Mouse (Mus musculus) heart, adult 8-10 months (tissue): ENCODE measurements at regions not wholly inside any gene's neighbourhood (a gene's known extent, or its start where the extent isn't known, plus 50 kb on each side); places are given as distances from the start of the nearest gene placed in this dataset.
A peak's percentile ranks its signal among the peaks of the same experiment; 100 is the strongest.

ENCODE experiments used
- DNase-seq: peaks from one replicate; pipeline ENCODE4 v3.0.0; 2022; ENCODE audit warnings: low spot score

DNA sequence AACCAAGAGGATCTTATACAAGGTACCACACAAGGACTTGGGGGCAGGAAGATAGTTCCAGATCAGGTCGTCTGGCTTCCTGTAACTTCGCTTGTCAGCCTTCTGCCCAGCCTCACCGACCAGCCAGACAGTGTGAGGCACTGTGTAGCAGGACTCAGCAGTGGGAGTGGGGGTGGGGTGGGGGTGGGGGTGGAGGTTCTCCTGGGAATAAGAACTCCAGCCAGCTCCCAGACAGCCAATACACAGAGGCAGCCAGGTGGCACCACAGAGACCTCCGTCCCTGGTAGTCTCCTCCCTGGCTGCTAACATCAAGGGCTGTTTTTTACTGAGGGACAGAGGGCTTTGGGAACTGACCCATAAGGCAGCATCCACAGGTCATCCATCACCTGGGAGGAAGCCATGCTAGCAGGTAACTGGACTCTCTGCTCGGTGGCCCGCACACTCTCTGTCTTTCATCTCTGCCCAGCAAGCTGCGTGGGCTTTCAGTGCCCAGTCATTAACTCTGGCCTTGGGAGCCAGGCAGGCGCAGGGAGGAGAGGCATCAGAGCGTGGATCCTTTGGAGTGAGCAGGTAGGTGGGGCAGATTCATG is 60.3 kb upstream of the Wnt4 start:
- no peak for DNase-seq

DNA sequence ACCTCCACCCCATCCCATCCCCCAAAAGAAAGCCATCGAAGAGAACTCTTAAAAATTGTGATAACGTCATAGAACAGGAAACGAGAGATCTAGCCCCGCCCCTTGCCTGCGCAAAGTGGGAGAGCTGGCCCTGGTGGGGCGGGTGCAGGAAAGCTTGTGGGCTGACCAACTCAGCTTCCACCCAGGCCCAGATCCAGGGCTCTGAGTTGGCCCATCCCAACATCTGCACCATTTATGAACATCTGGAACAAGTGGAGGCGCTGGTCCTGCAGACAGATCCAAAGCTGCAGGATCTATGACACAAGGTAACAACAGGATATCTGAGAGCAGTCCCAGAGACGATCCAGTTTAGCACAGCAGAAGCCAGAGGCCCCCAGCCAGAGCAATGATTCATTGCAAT is 62.7 kb upstream of the Wnt4 start:
- no peak for DNase-seq

DNA sequence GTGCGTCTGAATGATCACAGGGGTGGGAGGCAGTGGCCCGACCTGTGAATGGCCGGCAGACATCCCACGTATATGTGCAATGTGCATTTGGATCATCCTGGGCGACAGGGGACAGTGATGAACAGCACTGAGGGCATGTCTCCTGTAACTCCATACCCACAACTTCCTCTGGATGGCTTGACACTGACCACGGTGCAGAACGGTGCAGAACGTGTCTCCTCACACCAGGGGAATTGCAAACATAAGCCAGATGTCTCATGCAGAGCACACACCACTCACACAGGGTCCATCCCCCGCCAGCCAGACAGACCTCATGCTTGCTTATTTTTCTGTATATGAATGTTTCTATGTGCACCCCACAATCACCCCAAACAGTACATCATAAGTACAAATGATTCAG is 64.4 kb upstream of the Wnt4 start:
- DNase-seq = no peak

DNA sequence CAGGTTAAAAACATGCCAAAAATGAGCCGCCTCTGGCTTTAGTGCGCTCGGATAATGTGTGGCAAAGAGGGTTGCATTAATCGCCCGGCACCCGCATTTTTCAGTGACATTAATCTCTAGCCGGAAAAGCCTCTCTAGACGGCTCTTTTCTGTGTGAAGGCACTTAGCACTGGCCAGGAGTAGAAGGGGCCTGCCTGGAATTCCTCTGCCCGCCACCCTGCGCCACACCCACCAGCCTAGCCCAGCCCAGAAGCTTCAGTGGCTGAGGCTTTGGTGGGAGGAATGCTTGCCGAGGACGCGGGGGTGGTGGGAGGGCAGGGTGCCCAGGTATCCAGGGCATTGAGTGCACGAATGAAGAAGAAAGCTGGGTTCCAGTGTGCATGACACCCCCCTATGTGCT is 65.2 kb upstream of the Wnt4 start:
- no peak for DNase-seq

DNA sequence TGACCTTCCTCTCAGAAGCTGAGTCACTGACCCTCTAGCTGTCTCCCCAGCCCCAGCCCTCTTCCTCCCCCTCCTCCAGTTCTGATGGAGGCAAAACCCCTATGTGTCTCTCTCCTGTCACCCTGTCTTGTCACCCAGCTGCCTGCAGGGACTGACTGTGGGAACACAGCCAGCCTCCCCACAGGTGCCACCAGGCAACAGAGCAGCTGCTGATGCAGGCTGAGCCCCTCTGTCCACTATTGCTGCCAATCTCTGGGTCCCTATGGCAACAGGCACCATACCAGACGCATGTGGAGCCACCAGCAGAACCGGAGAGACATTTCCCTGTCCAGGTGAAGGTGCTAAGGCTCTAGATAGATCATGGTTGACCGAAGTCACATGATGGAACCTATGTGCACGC is 66.0 kb upstream of the Wnt4 start:
- DNase-seq = no peak

DNA sequence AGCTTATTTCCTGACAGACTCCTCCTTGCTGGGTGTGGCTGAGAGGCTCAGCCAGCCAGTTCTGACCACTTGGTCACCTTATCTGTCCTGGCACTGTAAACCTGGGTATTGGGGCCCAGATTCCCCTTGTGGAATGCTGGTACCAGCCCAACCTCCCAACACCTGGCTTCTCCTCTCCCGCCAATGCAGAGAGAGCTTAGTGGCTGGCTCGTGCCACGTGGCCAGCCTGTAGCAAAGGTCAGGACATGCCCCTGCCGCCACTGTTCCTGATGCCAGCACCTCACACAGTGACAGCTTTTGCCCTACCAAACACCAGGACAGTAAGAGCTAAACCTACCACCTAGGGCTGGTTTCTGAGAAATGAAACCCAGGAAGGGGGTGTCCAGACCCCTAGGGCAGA is 66.8 kb upstream of the Wnt4 start:
- no peak for DNase-seq

DNA sequence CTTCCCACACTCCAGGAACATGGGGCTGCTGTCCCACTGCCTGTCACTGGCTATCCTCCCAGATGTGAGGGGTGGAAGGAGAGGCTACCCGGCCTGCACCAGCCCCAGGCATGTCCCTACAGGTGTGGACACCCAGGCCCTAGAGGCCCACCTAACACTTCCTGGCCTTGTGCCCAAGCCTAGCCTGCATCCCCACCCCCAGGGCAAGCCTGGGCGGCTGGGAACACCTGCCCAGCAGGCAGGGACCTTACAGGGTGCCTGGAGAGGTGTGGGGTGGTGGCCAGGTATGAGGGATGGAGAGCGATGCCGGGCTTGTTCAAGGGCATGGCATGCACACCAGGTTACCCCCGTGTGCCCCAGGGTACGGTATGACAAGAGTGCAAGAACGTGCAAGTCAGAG is 76.3 kb upstream of the Wnt4 start:
- DNase-seq = no peak

DNA sequence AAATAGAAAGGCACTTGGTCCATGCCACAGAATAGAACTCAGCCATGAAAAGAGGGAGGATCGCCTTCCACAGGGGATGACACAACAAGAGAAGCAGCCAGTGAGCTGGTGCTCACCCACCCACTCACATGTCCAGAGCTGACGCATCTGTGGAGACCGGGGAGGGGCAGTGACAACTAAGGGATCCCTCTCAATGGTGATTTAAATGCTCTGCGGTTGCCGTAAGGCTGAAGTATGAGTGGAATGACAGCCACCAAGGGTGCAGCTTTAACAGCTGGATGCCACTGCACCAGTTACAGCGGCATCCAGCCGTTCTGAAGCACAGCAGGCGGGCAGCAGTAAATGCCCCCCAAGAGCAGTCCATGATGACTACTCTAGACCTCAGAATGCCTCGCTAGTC is 76.9 kb upstream of the Wnt4 start:
- no peak for DNase-seq

DNA sequence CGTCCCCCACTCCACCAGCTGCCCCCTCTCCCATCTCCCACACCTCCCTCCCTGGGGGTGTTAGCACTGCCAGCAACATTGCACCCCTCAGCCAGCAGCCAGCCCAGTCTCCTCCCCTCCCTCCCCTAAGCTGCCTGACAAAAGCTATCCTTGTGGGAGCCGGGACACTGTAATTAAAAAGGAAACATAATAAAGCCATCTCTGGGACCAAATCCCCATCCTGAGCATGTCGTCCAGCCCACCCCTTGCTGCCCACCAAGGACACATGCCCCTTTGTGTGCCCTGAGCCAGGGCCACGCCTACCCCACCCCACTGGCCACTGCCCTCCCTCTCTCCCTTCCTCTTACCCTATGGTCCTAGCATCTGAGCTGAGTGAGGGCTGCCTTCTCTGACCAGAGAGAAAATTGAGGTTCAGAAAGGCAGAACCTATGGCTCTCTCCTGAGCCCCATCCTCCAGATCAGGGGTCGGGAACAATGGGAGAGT is 80.8 kb upstream of the Wnt4 start:
- no peak for DNase-seq

DNA sequence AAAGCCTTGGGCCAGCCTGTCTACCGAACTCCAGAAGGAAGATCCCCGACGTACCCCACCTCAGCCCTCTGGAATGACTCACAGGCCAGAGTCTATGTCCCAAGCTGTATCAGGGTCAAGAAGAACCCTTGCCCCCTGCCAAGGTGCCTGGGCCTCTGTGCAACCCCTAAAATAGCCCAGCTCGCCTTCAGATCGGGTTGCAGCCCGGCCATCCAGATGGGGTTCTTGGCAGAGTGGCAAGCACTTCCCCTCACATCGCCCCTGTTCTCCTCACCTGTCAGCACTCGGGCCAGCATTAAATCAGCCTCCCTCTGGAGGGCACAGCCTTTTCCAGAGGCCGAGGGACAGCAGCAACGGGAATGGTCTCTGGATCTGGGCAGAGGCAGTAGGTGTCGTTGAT is 83.2 kb upstream of the Wnt4 start:
- no peak for DNase-seq

DNA sequence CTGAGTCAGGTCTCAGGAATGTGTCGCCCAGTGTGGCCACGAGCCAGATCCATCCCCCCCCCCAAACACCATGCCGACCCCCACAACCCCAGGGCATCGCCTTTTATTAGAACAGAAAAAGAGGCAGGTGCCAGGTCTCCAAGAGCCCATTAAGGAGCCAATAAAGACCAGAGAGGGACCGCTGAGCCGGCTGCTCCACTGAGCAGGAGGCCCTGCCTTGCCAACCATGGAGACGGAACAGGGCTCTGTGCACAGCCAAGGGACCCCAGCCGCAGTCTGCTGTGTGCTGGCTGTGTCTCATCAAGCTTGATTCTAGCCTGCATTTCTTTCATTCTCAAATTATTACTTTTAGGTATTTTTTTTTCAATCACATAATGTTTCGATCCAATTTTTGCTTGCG is 86.7 kb upstream of the Wnt4 start:
- no peak for DNase-seq

DNA sequence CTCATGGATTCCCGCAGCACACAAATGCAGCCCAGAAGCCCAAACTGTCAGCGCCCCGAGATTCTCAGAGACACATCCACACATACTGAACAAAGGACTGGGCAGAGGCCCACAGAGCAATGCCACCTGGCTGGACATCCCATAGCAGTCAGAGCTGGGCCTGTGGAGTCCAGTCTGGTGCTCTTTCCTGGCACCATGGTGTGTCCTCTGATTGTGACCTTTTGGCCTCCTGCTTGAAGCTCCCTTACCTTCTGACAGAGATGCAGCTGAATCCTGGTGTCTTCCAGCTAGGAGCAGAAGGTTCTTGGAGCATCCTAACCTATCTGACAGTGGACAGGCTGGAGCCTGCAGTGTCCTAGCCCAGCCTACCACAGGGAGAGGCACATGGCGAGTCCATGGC is 87.5 kb upstream of the Wnt4 start:
- DNase-seq = no peak

DNA sequence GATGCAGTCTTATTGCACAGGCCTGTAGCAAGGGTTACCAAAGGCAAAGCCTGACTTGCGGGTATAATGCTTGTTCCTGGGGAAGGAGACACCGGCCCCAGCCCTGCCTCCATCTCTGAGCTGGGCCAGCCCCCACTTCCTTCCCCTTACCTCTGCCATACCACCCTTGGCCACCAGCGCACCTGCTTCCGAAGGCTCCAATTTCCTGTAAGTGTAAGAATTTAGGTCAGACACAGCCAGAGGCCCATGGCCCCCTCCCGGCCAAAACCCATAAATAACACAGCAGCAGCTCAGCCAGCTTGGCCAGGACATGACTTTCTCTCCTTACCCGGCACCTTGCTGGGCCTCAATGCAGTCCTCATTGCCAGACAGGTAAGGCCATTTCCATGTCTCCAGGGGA is 88.2 kb upstream of the Wnt4 start:
- peak; percentile 11 for DNase-seq

DNA sequence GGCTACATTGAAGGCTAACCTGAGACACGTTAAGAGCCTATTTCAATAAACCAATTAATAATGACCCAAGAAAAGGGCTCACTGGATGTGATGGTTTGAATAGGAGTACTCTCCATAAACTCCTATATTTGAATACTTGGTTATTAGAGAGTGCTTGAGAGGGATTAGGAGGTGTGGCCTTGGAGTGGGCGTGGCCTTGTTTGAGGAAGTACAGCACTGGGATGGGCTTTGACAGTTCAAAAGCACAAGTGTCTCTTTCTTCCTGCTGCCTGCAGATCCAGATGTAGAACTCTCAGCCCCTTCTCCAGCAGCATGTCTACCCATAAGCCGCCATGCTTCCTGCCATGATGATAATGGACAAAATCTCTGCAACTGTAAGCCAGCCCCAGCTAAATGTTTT is 89.7 kb upstream of the Wnt4 start:
- no peak for DNase-seq

DNA sequence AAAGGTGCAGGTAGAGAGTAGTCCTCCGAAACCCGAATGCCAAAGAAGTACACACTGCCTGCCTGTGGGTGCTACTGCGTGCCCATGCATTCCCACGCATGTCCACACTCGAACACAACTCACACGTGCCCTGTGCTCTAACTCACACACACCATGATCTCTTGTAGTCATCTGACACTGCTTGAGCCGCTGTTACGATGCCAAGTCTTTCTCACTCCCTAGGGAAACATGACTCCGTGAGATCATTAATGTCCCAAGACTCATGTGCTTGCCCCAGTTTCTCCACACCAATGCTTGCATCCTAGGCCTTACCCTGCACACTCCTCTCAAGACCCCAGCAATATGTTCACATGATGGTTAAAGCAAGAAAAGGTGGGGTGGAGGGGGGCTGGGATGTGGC is 90.2 kb upstream of the Wnt4 start:
- DNase-seq = no peak

DNA sequence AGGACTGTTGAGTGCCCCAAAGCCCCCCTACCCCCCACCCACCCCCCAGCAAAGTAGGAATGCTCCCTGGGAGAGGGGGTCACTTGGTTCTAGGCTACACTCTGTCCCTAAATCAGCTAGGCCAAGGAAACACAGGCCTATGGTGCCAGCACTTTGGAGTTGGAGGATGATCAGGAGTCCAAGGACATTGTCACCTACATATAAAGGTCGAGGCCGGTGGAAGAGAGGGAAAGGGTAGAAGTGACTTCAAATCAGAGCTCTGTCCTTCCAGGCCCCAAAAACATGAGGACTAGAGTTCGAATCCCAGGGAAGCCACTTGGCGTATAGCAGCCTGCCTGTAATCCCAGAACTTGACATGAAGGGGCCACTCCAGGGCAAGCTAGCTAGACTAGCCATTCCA is 92.3 kb upstream of the Wnt4 start:
- DNase-seq = no peak

DNA sequence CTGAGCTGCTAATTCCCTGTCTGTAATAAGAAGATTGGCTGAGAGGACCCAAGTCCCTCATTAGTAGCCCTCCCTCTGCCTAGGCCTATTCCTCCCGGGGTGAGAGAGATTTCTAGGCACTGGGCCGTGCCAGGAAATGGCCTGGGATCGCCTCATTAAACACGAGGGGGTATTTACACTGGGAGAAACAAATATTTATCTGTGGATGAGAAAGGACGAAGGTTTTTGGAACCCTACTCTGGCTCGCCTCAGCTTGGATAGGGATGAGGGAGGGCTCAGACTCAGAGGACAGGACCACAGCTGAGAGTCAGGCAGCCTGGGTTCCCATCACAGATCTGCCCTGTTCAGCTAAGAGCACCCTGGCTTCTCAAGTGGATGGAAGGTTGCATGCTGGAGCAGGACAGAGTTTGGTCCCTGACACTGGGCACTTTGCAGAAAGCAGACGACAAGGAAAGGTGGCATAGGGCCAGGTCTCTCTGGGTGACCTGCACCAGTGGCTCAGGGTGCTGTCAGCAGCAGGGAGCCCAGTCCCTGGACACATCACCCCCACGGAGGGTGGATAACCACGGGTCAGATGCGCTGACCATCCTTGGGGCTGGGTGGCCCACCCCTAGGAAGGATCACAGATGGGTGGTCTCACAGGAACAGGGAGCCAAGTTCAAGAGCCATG is 94.0 kb upstream of the Wnt4 start:
- peak; percentile 10 for DNase-seq

DNA sequence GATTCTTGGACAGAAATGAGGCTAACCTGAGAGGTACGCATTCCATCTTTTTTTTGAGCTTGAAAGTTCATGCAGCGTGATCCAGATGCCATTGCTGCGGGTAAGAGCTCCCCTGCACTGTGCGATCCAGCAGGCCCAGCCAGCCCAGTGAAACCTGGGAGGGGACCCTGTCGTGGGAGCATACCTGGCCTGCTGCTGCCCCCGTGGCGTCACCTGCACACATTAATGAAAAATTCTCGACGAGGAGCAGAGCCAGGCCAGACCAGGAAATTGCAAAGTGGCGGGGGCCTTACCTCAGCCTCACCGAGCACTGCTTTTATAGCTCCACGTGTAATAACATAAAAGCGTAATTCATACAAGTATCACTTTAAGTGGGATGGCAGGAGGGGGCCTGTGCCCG is 94.7 kb upstream of the Wnt4 start:
- no peak for DNase-seq

DNA sequence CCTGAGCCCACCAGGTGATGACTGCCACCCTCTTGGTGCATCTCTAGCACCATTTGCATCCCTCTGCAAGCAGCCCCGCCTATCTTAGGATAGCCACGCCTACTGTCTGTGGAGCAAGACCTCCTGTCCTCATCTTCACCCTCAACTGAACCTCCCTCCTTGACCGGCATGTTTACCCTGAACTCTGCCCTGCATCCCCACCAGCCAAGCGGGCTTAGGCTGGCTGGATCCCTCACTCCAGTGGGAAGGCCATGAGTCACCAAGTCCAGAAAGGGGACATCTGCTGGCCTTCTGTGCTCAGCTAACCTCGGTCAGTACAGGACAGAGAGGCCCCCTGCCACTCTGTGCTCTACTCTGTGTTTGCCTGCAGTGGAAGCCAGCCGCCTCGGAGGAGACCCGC is 96.0 kb upstream of the Wnt4 start:
- no peak for DNase-seq

DNA sequence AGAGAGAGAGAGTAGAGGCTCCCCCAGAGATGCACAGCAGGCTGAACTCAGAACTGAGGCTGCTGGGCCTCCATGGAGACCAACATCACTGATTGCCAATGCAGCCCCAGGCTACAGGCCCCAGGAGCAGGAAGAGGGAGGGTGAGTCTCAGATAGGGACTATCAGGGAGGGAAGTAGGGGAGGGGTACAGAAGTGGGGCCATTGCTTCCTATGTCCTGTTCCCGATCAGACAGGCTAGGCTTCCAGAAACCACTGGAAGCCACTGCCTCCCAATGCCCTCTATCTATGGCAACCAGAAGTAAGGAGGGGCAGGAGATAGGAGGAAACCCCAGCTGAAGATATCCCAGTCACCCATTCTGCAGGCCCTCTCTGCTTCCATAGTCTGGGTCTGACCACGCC is 97.2 kb upstream of the Wnt4 start:
- no peak for DNase-seq

DNA sequence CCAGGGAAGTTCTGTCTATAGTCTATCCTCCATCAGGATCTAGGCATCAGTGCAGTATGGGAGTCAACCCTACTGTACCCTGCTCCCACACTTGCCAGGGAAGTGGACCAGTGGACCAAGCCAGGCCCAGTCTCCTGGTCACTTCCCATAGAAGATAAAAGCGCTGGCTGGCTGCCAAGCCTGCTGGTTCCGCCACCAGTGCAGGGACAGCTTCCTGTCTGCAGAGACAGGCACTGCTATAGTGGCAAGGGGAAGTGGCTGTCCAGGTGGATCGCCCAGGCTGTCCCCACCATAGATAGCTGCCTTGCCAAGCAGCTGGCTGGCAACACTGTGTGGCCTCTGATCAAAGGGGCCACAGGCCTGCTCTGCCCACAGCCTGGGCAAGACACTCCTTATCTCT is 98.5 kb upstream of the Wnt4 start:
- peak; percentile 11 for DNase-seq

DNA sequence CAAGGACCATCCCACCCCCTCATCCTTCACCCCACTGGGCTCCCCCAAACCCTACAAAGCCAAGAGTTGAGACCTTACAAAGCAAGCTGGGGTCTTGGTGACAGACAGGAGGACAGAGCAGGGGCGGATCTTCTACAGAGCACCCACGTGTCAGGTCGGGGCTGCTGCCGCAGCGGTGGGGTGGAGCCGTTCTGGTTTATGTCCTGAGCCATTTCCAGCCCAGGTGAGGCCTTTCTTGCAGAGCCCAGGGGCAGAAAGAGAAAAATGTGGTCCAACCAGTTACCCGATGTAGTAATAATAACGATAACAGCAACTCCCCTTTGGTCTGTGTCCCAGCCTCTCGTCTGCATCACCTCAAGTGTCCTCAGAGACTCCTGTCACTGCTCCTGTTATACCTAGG is 112.4 kb upstream of the Wnt4 start:
- DNase-seq = no peak

DNA sequence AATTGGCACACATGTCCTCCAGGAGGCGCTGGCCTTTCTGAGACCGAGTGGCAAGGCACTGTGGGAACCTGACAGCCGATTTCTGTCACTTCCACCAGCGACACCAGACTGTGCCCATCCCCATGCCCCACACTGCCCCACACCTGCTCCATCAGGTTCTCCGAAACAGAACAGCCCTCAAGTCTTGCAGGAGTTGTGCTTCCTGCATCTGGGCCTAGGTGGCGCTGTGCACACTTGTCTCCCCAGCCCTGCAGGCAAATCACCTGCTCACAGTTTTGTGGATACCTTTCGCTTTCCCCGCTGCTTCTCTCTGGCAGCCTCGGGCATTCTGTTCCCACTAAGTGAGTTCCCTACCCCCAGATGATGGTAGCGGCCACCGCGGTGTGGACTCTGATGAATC is 112.9 kb upstream of the Wnt4 start:
- peak; percentile 49 for DNase-seq

DNA sequence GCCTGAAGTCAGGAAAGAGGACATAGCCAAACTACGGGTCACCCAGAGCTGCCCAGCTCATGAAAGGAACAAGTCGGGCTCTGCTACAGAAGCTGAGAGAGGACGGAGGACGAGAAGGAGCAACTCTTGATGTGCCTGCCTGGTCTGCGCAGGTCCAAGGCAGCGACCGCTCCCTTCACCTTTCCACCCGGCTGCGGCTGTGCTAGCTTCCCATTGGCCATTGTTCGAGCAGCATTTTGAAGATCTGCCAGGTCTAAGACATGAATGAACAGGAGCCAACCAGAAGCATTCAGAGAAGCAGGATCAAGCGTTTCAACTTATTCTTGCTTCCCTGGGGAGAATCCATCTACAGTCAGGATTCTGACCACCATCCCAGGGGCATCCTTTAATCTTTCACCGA is 113.3 kb upstream of the Wnt4 start:
- DNase-seq = no peak
